Mouse (Mus musculus) myocyte (in vitro differentiated cells): ENCODE measurements around the gene Ryr2.

Experiments used
- E2F4 ChIP-seq: IDR thresholded peaks from one replicate; pipeline ENCODE4 v1.6.1; 2011; ENCODE audit warnings: mild to moderate bottlenecking, control low read depth, moderate library complexity; ENCODE audit not compliant: insufficient read depth
- MYOD1 ChIP-seq, 3 experiments: IDR thresholded peaks; one replicate each; pipeline ENCODE4 v1.6.1; 2011; ENCODE audit warnings: control low read depth in 2 of 3, low read depth in 2 of 3, mild to moderate bottlenecking in 2 of 3, moderate library complexity in 1 of 3; ENCODE audit not compliant: insufficient read length in 2 of 3, control insufficient read depth in 1 of 3
- MYOG ChIP-seq, 3 experiments: IDR thresholded peaks; one replicate each; pipeline ENCODE4 v1.6.1; 2011; ENCODE audit warnings: control low read depth in 2 of 3, low read depth in 2 of 3, mild to moderate bottlenecking in 2 of 3; ENCODE audit not compliant: insufficient read length in 2 of 3, control insufficient read depth in 1 of 3, insufficient read depth in 1 of 3
- POLR2A ChIP-seq: IDR thresholded peaks from one replicate; pipeline ENCODE4 v1.6.1; 2011; ENCODE audit warnings: low read depth, mild to moderate bottlenecking, control low read depth, moderate library complexity; ENCODE audit not compliant: insufficient read length
- POLR2AphosphoS2 ChIP-seq: IDR thresholded peaks from one replicate; pipeline ENCODE4 v1.6.1; 2011; ENCODE audit warnings: low read depth, control low read depth; ENCODE audit not compliant: insufficient read length
- SRF ChIP-seq: IDR thresholded peaks from one replicate; pipeline ENCODE4 v1.6.1; 2011; ENCODE audit warnings: low read depth; ENCODE audit not compliant: control insufficient read depth, insufficient read length
- USF1 ChIP-seq: IDR thresholded peaks from one replicate; pipeline ENCODE4 v1.6.1; 2011; ENCODE audit warnings: low read depth, mild to moderate bottlenecking, control low read depth, moderate library complexity

DNA sequence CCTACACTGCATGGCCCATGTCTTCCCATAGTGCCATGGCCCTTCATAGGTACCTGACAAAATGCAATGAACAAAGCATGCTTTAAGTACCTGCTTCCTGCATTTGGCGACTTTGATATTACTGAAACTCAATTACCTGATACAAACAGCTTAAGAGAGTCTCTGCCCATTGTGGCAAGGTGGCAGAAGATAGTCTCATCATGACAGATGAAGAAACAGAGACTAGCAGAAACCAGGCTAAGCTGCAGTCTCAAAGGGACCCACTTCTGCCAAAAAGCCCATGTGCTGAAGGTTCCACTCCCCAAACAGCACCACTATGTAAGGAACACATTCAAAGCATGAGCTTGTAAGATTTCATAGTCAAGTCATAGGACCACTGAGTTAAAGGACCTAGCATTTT, 7.8 kb downstream of the Ryr2 start:
- no peak for TF ChIP-seq USF1
- no peak for TF ChIP-seq E2F4
- no peak for TF ChIP-seq POLR2A
- no peak for TF ChIP-seq POLR2AphosphoS2
- TF ChIP-seq MYOG (IDR thresholded peaks at IDR 0.05; ENCODE audit: control insufficient read depth in 1 of 3, insufficient read depth in 1 of 3, insufficient read length in 2 of 3, low read depth in 2 of 3) = no peak
- TF ChIP-seq SRF = no peak
- TF ChIP-seq MYOD1 (IDR thresholded peaks at IDR 0.05; ENCODE audit: control insufficient read depth in 1 of 3, insufficient read length in 2 of 3, low read depth in 2 of 3) = no peak
